Mouse (Mus musculus): ENCODE results near the gene Hoxa9. TPM values are rescaled to one million over a fixed set of nuclear protein-coding genes. Genes with fewer than 3 reads are reported as not detected.
A peak's percentile ranks its signal among the peaks of the same experiment; 100 is the strongest.

Hoxa9 gene
- not detected in 2 replicates for polyA plus RNA-seq (2014; fragmentation: Nextera tagmentation; extraction: Ambion mirVana)

GRCm38 (mm10) chr6:52230516-52231165, at the start of gene Hoxa9:
TSS of gene Hoxa9 (minus strand) at chr6:52231089.
- no peaks in the 10 kb centered on the region for H3K4me1 ChIP-seq (ENCODE audit: control insufficient read depth, insufficient read depth, low read length)
- DNase-seq (no peak), ATAC-seq (ENCODE audit: low FRiP score, low TSS enrichment) (no peak)
- H3K4me3 ChIP-seq (replicated peaks; ENCODE audit: low read depth, low read length) = no peak within 1 kb of the TSS
- under 1% methylated on average over 29 of the region's 36 CpGs for WGBS
- no peak within 1 kb of the TSS for H3K27ac ChIP-seq (replicated peaks; ENCODE audit: low read depth, low read length)
- H3K36me3 ChIP-seq (ENCODE audit: control insufficient read depth, insufficient read depth, low read length) = no peaks in the 10 kb centered on the region
- H3K27me3 ChIP-seq (ENCODE audit: control insufficient read depth, insufficient read depth, low read length) = peaks cover 96% of the 10 kb centered on the region
- H3K9me3 ChIP-seq (ENCODE audit: control insufficient read depth, low read length) = no peaks in the 10 kb centered on the region
- no peak within 1 kb of the TSS for H3K4me2 ChIP-seq (ENCODE audit: low read length)
- H3K9ac ChIP-seq (replicated peaks; ENCODE audit: low read length) = no peak within 1 kb of the TSS

- WGBS = 6% methylated on average over 5 of the region's 5 CpGs
- Histone ChIP-seq H3K4me1 (ENCODE audit: control insufficient read depth, insufficient read depth, low read length) (no peaks in the 10 kb centered on the region), H3K27me3 (ENCODE audit: control insufficient read depth, insufficient read depth, low read length) (peaks cover 81% of the 10 kb centered on the region), H3K4me3 (replicated peaks; ENCODE audit: low read depth, low read length) (no peak overlapping the region), H3K36me3 (ENCODE audit: control insufficient read depth, insufficient read depth, low read length) (no peaks in the 10 kb centered on the region), H3K4me2 (ENCODE audit: low read length) (no peak overlapping the region), H3K27ac (replicated peaks; ENCODE audit: low read depth, low read length) (no peak overlapping the region), H3K9ac (replicated peaks; ENCODE audit: low read length) (no peak overlapping the region), H3K9me3 (ENCODE audit: control insufficient read depth, low read length) (no peaks in the 10 kb centered on the region)
- ATAC-seq (ENCODE audit: low FRiP score, low TSS enrichment) (no peak), DNase-seq (no peak)
Observed at GRCm38 (mm10) chr6:52276920-52277319, 46.0 kb upstream of the Hoxa9 start.

- Histone ChIP-seq H3K4me2 (ENCODE audit: low read length) (no peak overlapping the region), H3K9ac (replicated peaks; ENCODE audit: low read length) (no peak overlapping the region), H3K4me3 (replicated peaks; ENCODE audit: low read depth, low read length) (no peak overlapping the region), H3K27me3 (ENCODE audit: control insufficient read depth, insufficient read depth, low read length) (peaks cover 84% of the 10 kb centered on the region), H3K9me3 (ENCODE audit: control insufficient read depth, low read length) (no peaks in the 10 kb centered on the region), H3K36me3 (ENCODE audit: control insufficient read depth, insufficient read depth, low read length) (no peaks in the 10 kb centered on the region), H3K27ac (replicated peaks; ENCODE audit: low read depth, low read length) (no peak overlapping the region), H3K4me1 (ENCODE audit: control insufficient read depth, insufficient read depth, low read length) (no peaks in the 10 kb centered on the region)
- ATAC-seq (ENCODE audit: low FRiP score, low TSS enrichment) (no peak), DNase-seq (no peak)
- WGBS = 2% methylated on average over 6 of the region's 6 CpGs
Observed at GRCm38 (mm10) chr6:52276382-52276781, 45.5 kb upstream of the Hoxa9 start.

GRCm38 (mm10) chr6:52275563-52276280, 44.8 kb upstream of the Hoxa9 start:
- H3K4me3 ChIP-seq (replicated peaks; ENCODE audit: low read depth, low read length) = no peak overlapping the region
- H3K9ac ChIP-seq (replicated peaks; ENCODE audit: low read length) = no peak overlapping the region
- no peak overlapping the region for H3K27ac ChIP-seq (replicated peaks; ENCODE audit: low read depth, low read length)
- H3K4me1 ChIP-seq (ENCODE audit: control insufficient read depth, insufficient read depth, low read length) = no peaks in the 10 kb centered on the region
- peaks cover 84% of the 10 kb centered on the region for H3K27me3 ChIP-seq (ENCODE audit: control insufficient read depth, insufficient read depth, low read length)
- ATAC-seq (ENCODE audit: low FRiP score, low TSS enrichment) = no peak
- no peaks in the 10 kb centered on the region for H3K36me3 ChIP-seq (ENCODE audit: control insufficient read depth, insufficient read depth, low read length)
- DNase-seq = no peak
- no peak overlapping the region for H3K4me2 ChIP-seq (ENCODE audit: low read length)
- H3K9me3 ChIP-seq (ENCODE audit: control insufficient read depth, low read length) = no peaks in the 10 kb centered on the region
- WGBS = 5% methylated on average over 8 of the region's 8 CpGs

GRCm38 (mm10) chr6:52274576-52274975, 43.7 kb upstream of the Hoxa9 start:
- no peaks in the 10 kb centered on the region for H3K36me3 ChIP-seq (ENCODE audit: control insufficient read depth, insufficient read depth, low read length)

GRCm38 (mm10) chr6:52273656-52274280, 42.9 kb upstream of the Hoxa9 start:
- Histone ChIP-seq H3K4me2 (ENCODE audit: low read length) (no peak overlapping the region), H3K27me3 (ENCODE audit: control insufficient read depth, insufficient read depth, low read length) (peaks cover 96% of the 10 kb centered on the region), H3K9ac (replicated peaks; ENCODE audit: low read length) (no peak overlapping the region), H3K36me3 (ENCODE audit: control insufficient read depth, insufficient read depth, low read length) (no peaks in the 10 kb centered on the region), H3K27ac (replicated peaks; ENCODE audit: low read depth, low read length) (no peak overlapping the region), H3K4me1 (ENCODE audit: control insufficient read depth, insufficient read depth, low read length) (no peaks in the 10 kb centered on the region), H3K4me3 (replicated peaks; ENCODE audit: low read depth, low read length) (no peak overlapping the region), H3K9me3 (ENCODE audit: control insufficient read depth, low read length) (no peaks in the 10 kb centered on the region)
- ATAC-seq (ENCODE audit: low FRiP score, low TSS enrichment) (no peak), DNase-seq (peak; percentile 14)
- WGBS = under 1% methylated on average over 22 of the region's 22 CpGs

More at GRCm38 (mm10) chr6:52274576-52274975, 43.7 kb upstream of the Hoxa9 start:
- ATAC-seq (ENCODE audit: low FRiP score, low TSS enrichment) = no peak
- Histone ChIP-seq H3K27me3 (ENCODE audit: control insufficient read depth, insufficient read depth, low read length) (peaks cover 92% of the 10 kb centered on the region), H3K4me3 (replicated peaks; ENCODE audit: low read depth, low read length) (no peak overlapping the region), H3K4me1 (ENCODE audit: control insufficient read depth, insufficient read depth, low read length) (no peaks in the 10 kb centered on the region), H3K9ac (replicated peaks; ENCODE audit: low read length) (no peak overlapping the region), H3K4me2 (ENCODE audit: low read length) (no peak overlapping the region), H3K9me3 (ENCODE audit: control insufficient read depth, low read length) (no peaks in the 10 kb centered on the region), H3K27ac (replicated peaks; ENCODE audit: low read depth, low read length) (no peak overlapping the region)
- 1% methylated on average over 11 of the region's 11 CpGs for WGBS
- DNase-seq = no peak

GRCm38 (mm10) chr6:52272766-52273655, 42.1 kb upstream of the Hoxa9 start:
- DNase-seq = no peak
- no peak overlapping the region for H3K27ac ChIP-seq (replicated peaks; ENCODE audit: low read depth, low read length)
- H3K4me1 ChIP-seq (ENCODE audit: control insufficient read depth, insufficient read depth, low read length) = no peaks in the 10 kb centered on the region
- 2% methylated on average over 22 of the region's 22 CpGs for WGBS
- no peak for ATAC-seq (ENCODE audit: low FRiP score, low TSS enrichment)
- H3K27me3 ChIP-seq (ENCODE audit: control insufficient read depth, insufficient read depth, low read length) = peaks cover 98% of the 10 kb centered on the region
- no peaks in the 10 kb centered on the region for H3K9me3 ChIP-seq (ENCODE audit: control insufficient read depth, low read length)
- no peak overlapping the region for H3K9ac ChIP-seq (replicated peaks; ENCODE audit: low read length)
- H3K4me3 ChIP-seq (replicated peaks; ENCODE audit: low read depth, low read length) = no peak overlapping the region
- no peak overlapping the region for H3K4me2 ChIP-seq (ENCODE audit: low read length)
- H3K36me3 ChIP-seq (ENCODE audit: control insufficient read depth, insufficient read depth, low read length) = no peaks in the 10 kb centered on the region
